Mouse (Mus musculus) spleen, postnatal 10 days (tissue): ENCODE measurements around the gene A030005L19Rik.
"Not testable (repeated sequence)": the region's sequence is repeated elsewhere in the genome, so short reads cannot be mapped to it uniquely, and the experiment has no call there.

Source experiments
- DNase-seq, 2 experiments: peaks; one replicate each; pipeline ENCODE4 v3.0.0; 2021 to 2022; ENCODE audit warnings: low spot score in 2 of 2

Gene A030005L19Rik

GRCm38 (mm10) chr1:82913025-82913424, at the start of gene A030005L19Rik:
Gene A030005L19Rik (plus strand): TSS chr1:82913325.
- no peak for DNase-seq

- DNase-seq, result no peak
Observed at GRCm38 (mm10) chr1:82870202-82870601, 42.9 kb upstream of the A030005L19Rik start.

GRCm38 (mm10) chr1:82879172-82879571, 34.0 kb upstream of the A030005L19Rik start:
- no peak for DNase-seq

- DNase-seq, result no peak
Observed at GRCm38 (mm10) chr1:82880196-82880595, 32.9 kb upstream of the A030005L19Rik start.

DNA sequence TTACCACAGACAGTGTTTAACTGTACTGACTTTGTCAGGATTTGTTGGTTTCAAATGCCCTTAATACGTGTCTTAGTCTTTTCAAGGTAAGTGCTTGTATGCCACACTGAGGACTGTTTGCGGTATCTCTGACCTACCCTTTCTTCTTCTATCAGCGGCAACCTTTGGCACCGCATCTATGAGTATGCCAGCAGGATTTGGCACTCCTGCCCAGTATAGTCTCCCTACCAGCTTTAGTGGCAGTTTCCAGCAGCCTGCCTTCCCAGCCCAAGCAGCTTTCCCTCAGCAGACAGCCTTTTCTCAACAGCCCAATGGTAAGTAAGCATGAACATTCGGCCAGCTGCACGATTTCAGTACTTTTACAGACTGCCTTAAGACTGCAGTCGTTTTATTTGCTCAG, 19.9 kb upstream of the A030005L19Rik start:
- no peak for DNase-seq

DNA sequence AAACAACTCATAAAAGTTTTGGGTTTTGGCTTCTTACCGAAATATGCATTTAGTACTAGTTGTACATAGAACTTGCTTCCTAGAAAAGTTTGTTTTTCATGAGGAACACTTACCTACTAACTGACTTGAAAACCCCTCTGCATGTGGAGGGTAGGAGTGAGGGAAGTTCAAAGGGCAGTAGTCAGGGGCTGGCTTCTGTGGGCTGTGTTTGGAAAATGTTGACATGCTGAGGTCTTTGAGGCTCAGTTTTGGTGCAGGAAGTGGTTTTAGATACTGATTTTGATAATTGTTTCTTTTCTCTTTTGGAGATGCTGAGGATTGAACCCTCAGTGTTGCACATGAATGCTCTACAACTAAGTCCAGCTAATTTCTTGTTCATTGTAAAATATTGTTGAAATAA, 12.6 kb upstream of the A030005L19Rik start:
- DNase-seq, result no peak

DNA sequence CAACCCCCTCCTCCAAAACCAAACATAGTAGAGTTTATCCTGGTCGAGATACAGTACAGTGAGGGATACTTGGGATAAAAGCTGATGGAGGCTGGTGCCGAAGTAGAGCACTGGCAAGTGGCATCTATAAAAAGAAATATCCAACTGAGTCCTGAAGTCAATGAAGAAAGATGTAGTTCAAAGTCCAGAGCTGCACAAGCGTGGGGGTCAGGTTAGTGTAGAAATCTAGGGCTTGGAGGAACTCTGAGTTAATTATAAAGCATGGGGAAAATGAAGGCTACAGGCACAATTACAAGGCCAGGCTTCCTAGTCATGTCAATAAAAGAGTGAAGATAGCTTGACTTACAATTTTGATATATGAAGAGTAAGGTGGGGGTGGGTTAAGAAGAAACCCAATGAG, 11.9 kb upstream of the A030005L19Rik start:
- no peak for DNase-seq

- no peak for DNase-seq
Observed at GRCm38 (mm10) chr1:82905886-82906285, 7.2 kb upstream of the A030005L19Rik start.

DNA sequence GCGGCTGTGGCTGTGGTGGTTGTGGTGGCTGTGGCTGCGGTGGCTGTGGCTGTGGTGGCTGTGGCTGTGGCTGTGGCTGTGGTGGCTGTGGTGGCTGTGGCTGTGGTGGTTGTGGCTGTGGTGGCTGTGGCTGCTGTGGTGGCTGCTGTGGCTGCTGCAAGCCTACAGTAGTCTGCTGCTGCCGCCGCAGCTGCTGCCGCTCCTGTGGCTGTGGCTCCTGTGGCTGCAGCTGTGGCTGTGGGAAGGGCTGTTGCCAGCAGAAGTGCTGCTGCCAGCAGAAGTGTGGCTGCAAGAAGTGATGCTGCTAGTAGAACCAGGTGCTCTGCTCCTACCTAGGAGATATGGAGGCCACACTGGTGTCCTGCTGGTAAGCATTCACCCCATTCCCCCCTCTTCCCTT, 309 bp downstream of the A030005L19Rik start:
- DNase-seq, result not testable (repeated sequence)

GRCm38 (mm10) chr1:82924650-82925049, 11.5 kb downstream of the A030005L19Rik start, which contains the start of gene A030014E15Rik:
Gene A030014E15Rik (plus strand): TSS chr1:82924917.
- no peak for DNase-seq

GRCm38 (mm10) chr1:82930558-82930957, 17.4 kb downstream of the A030005L19Rik start:
- DNase-seq, result not testable (repeated sequence)

DNA sequence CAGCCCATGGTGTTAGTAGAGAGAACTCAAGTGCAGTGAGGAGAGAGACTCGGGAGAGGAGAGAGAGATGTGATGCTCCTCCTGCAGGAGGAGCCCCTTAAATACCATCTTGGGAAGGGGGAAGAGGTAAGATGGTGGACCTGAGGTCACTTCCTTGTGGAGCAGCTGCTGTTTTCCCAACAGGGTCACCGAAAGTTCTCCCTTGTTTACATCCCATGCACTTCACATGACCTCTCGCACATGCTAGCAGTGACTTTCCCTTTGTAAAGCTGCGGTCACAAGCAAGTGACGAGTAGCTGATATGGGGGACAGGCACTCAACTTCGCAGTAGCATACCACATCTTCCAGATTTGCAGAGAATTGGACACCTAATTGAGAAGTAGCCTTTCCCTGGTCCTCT, 18.2 kb downstream of the A030005L19Rik start, which contains the start of gene Gm6217:
TSS of gene Gm6217 (minus strand) at position 74 of the 400 bp plus-strand sequence.
- not testable (repeated sequence) for DNase-seq

GRCm38 (mm10) chr1:82938666-82939065, 25.5 kb downstream of the A030005L19Rik start:
- DNase-seq, result no peak

DNA sequence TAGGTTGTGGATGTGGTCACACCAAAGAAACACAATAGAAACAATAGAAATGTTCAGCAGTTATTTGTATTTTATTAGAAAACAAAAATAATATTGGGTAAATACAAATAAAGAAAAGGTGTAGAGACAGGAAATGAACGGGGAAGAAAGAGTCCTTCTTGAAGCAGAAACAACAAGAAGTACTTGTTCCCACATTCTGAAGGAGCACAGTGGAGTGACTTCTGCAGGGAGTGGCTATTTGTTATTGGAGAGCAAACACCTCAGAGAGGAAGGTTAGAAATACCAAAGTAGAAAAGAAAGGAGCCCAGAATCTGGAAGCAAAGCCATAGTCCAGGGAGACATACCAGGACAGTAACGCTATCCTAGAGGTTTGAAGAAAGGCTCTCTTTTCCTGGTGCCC, 29.4 kb downstream of the A030005L19Rik start:
- not testable (repeated sequence) for DNase-seq

- not testable (repeated sequence) for DNase-seq
Observed at GRCm38 (mm10) chr1:82943295-82943694, 30.2 kb downstream of the A030005L19Rik start, which contains the start of gene A030003K21Rik. Gene A030003K21Rik (minus strand): TSS chr1:82943388.

DNA sequence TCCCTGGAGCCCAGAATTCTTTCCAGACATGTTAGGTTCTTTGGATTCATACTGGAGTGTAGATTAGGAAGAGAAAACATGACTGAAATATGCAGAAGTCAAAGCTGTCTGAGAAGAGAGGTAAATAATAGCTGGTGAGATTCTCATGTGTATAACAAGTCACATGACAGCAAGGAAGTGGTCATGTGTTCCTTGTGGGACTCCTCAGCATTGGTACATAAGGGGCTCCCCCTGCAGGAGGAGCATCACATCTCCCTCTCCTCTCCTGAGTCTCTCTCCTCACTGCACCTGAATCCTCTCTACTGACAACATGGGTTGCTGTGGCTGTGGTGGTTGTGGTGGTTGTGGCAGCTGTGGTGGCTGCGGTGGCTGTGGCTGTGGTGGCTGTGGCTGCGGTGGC, 32.9 kb downstream of the A030005L19Rik start:
- not testable (repeated sequence) for DNase-seq

DNA sequence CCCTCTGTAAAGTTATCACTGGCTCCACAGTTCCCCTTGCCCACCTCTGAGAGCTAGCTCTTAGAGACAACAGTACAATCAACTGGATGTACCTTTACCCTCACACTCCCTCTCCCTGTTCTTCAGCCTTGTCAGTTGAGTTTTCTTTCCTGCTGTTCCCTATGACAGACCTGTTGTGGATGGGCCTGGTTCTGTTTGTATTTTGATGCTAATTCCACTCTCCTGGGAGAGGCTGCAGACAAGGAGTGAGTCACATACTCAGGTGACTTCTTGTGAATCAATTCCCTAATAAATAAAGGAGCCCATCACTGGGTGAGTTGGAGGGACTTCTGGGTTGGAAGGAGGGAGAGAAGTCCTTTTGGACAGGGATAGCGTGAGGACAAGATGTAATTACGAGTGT, 35.5 kb downstream of the A030005L19Rik start:
- no peak for DNase-seq

- not testable (repeated sequence) for DNase-seq
Observed at GRCm38 (mm10) chr1:82955913-82956312, 42.8 kb downstream of the A030005L19Rik start, which contains the start of gene Gm7544. Gene Gm7544 (minus strand): TSS chr1:82956013.

DNA sequence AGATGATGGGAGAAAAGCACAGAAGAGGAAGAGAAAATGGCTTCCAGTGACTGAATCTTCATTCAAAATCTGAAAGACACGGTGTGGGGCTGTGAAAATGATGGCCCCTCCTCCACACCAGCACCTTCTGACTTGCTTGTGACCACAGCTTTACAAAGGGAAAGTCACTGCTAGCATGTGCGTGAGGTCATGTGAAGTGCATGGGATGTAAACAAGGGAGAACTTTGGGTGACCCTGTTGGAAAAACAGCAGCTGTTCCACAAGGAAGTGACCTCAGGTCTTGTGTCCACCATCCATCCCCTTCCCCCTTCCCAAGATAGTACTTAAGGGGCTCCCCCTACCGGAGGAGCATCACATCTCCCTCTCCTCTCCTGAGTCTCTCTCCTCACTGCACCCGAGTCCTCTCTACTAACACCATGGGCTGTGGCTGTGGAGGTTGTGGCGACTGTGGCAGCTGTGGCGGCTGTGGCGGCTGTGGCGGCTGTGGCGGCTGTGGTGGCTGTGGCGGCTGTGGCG, 46.8 kb downstream of the A030005L19Rik start, which contains the start of gene Gm47955:
TSS of gene Gm47955 (plus strand) at position 417 of the 516 bp plus-strand sequence.
- no peak for DNase-seq
